Mouse (Mus musculus): ENCODE results near the gene Gm10160.

GRCm38 (mm10) chr7:81841439-81841838, 14.2 kb downstream of the Gm10160 start:
- TF ChIP-seq GATA1 (IDR thresholded peaks at IDR 0.05; ENCODE audit: low read length), result no peak
- no peak for TF ChIP-seq TAL1 (IDR thresholded peaks at IDR 0.05; ENCODE audit: low read length)

All from erythroblast, embryonic 14.5 days (primary cell).